Mouse (Mus musculus): ENCODE measurements at regions not wholly inside any gene's neighbourhood (a gene's known extent, or its start where the extent isn't known, plus 50 kb on each side); places are given as distances from the start of the nearest gene placed in this dataset.
A peak's percentile ranks its signal among the peaks of the same experiment; 100 is the strongest.

DNA sequence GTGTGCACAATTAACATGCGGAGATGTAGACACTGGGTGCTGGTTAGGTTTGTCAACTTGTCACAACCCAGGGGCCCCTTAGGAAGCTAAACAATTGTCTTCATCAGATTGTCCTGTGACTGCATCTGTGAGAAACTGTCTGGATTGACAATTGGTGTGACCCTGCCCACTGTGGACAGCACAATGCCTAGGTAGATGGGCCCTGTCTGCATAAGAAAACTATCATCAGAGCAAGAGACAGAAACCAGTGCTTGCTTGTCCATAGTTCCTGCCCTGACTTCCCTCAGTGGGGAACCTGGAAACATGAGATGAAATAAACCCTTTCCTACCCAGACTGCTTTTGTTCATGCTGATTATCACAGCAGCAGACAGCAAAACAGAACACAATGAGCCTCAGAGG lies 63.5 kb upstream of the Tyw5 start:
- DNase-seq = no peak
- intact Hi-C loops (cut with DNase I) = no loop called here

DNA sequence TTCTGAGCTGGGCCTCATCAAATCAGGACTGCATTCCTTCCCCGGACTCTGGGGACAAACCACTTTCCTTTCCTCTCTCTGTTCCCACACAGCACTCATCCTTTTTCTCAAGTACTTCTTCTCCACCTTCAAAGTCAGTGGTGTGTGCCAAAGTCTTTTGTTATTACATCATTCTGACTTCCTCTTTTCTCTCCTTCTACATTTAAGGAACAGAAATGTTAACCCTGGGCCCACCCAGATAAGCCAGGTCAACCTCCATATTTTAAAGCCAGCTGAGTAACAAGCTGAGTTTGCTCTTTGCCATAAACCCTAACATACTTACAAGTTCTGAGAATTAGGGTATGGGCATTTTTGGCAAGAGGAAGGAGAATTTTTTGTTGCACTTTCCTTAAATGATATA lies 65.3 kb upstream of the Tyw5 start:
- intact Hi-C loops (cut with DNase I) = no loop called here
- DNase-seq = no peak

DNA sequence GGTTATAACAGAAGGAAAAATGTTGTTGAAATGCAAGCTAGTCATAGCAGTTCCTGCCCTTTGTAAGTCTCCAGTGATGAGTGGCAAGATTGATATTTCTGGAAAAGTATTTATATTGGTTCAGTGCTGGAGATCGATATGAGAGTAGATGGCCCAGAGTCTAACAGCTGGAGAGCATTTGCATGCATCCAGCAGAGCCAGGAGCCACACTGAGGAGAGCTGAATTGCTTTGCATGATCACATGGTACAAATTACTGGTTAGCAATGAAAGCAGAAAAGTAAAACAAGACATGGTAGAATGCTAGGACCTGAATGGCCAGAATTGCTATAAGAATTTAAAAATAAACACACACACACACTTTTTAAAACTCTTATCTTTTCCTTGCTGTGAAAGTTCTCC lies 70.8 kb upstream of the Tyw5 start:
- no peak for DNase-seq
- intact Hi-C loops (cut with DNase I) = no loop called here

DNA sequence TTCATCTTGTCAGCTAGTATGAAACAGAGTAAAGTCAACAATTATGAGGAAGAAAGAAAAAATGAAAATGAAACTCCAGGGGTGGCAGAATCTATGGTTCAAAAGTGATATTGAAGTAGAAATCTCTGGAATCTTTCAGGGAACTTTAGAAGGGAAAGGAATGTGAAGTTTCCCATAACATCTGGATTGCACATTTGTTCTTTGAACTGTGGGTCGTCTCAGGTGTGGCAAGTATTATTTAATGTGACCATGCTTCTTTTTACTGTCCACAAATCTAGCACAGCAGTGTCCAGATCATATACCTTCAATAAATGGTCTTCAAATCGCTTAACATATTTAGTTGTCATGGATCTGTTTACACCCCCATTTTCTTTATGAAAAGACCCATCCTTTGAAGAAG lies 71.2 kb upstream of the Tyw5 start:
- intact Hi-C loops (cut with DNase I) = no loop called here
- DNase-seq = no peak

DNA sequence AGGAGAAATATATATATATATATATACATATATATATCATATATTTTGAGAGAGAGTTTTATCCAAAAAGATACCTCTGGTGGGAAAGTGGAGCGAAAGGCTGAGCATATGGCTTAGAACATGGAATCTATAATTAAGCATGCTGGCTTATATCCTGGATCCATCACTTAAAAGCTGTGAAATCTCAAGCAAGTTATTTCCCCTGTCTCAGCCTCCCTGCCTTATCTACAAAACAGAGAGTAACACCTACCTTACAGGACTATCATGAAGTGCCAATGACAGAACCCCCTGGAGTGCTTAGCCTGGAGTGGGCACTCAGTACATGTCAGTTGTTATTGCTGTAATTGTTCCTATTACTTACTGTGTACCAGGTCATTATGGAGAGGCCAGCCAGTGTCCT lies 71.9 kb upstream of the Tyw5 start:
- no peak for DNase-seq
- intact Hi-C loops (cut with DNase I) = no loop called here

- intact Hi-C loops (cut with DNase I) = no loop called here
- no peak for DNase-seq
These were observed 72.7 kb upstream of the Tyw5 start for GRCm38 (mm10) chr1:57479566-57479965.

- no peak for DNase-seq
- intact Hi-C loops (cut with DNase I) = no loop called here
These were observed 82.3 kb upstream of the Tyw5 start for GRCm38 (mm10) chr1:57489176-57489575.

- intact Hi-C loops (cut with DNase I) = no loop called here
- peak; percentile 12 for DNase-seq
These were observed 82.7 kb upstream of the Tyw5 start for GRCm38 (mm10) chr1:57489588-57489987.

- no peak for DNase-seq
- intact Hi-C loops (cut with DNase I) = no loop called here
These were observed 83.1 kb upstream of the Tyw5 start for GRCm38 (mm10) chr1:57490021-57490420.

DNA sequence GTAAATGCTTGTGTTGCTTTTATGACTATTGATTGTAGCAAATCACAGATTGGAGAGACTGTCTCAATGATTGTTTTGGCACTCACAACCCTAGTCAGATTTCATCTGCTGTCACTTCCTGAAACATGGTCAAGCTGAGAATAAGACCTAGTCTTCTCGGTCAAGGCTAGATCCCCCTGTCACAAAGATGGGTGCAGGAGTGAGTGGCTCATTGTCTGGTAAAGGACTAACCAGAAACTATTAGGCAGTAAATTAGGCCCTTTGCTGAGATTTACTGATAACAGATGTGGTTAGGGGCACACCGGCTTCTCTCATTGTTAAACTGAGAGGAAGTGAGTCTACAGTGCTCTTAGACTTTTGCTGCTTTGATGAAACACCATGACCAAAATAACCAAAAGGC lies 85.8 kb upstream of the Tyw5 start:
- intact Hi-C loops (cut with DNase I) = no loop called here
- DNase-seq = no peak

- intact Hi-C loops (cut with DNase I) = no loop called here
These were observed 90.7 kb upstream of the Tyw5 start for GRCm38 (mm10) chr1:57497489-57498037.

GRCm38 (mm10) chr1:57510359-57511120 lies 103.6 kb upstream of the Tyw5 start:
- DNase-seq = no peak
- intact Hi-C loops (cut with DNase I) = no loop called here

More at GRCm38 (mm10) chr1:57497489-57498037, 90.7 kb upstream of the Tyw5 start:
- no peak for DNase-seq

DNA sequence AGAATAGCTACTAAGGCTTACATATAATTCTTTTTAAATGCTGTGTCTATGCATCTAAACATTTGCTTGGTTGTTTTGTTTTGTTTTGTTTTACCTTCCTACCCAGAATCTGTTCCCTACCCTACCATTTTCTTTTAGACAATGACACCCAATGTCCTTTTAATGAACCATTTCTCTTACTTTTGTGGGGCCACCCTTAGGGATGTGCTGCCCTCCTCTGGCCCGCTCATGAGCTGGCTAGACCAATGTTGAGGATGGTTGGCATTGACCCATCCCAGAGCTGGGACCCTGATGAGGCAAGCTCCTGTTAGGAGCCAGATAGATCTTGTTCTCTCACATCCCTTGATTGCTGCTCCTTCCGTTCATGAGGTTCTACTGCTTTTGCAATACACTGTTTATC lies 105.0 kb upstream of the Tyw5 start:
- no peak for DNase-seq
- intact Hi-C loops (cut with DNase I) = no loop called here

DNA sequence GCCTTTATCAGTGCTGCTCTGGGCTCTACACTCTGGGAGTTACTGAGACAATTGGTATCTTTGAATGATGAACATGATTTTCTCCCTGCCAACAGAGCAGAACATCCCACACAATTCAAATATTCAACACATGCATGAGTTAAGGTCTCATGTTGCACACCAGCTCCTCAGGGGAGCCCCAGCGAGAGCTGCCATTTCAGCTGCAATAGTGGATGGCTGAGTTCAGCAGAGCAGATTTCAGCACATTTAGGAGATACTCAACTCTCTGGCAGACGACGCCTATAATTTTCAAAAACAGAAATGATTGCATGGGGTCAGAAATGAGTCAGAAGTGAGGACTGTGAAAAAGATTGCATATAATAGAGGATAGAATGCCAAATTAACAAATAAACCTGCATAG lies 105.6 kb upstream of the Tyw5 start:
- intact Hi-C loops (cut with DNase I) = no loop called here
- DNase-seq = no peak

DNA sequence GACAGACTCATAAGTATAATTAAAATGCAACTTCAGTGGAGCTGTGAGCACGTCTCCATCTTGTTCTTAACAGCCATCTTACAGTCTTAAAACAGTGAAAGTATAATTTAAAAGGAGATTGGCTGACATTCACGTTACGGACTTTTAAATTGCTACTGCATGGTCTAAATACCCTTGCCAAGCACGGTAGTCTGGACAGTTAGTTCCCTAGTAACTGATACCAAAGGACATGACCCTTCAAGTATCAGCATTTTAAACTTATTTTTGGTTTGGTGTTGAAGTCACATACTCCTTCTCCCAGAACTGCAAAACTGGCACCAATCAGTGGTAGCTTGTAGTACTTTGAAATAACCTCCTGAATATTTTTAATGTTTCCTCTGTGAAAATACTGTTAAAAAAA lies 119.1 kb upstream of the Tyw5 start:
- DNase-seq = no peak
- intact Hi-C loops (cut with DNase I) = no loop called here

DNA sequence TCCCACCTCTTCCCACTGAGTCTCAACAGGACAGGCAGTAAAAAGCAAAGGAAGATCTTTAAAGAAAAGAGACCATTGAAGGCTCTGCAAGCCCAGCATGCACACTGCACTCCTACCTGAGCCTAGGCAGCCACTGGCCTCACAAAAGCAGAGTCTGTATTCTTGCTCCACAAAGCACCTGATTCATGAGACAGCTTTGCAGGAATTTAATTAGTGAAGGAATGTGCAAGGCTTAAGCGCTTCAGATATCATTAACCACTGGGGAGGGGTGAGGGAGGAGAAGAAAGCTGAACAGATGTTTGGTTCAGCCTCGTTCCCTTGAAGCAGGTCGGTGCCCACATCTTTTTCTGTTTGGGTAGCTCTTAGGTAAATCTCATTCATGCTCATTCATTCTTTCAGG lies 121.8 kb upstream of the Tyw5 start:
- intact Hi-C loops (cut with DNase I) = no loop called here
- DNase-seq = no peak

GRCm38 (mm10) chr1:57529320-57529719 lies 122.4 kb upstream of the Tyw5 start:
- no peak for DNase-seq
- intact Hi-C loops (cut with DNase I) = no loop called here

- intact Hi-C loops (cut with DNase I) = no loop called here
- no peak for DNase-seq
These were observed 130.5 kb upstream of the Tyw5 start for GRCm38 (mm10) chr1:57537369-57537768.

GRCm38 (mm10) chr1:57544684-57545083 lies 137.8 kb upstream of the Tyw5 start:
- DNase-seq = no peak
- intact Hi-C loops (cut with DNase I) = no loop called here

DNA sequence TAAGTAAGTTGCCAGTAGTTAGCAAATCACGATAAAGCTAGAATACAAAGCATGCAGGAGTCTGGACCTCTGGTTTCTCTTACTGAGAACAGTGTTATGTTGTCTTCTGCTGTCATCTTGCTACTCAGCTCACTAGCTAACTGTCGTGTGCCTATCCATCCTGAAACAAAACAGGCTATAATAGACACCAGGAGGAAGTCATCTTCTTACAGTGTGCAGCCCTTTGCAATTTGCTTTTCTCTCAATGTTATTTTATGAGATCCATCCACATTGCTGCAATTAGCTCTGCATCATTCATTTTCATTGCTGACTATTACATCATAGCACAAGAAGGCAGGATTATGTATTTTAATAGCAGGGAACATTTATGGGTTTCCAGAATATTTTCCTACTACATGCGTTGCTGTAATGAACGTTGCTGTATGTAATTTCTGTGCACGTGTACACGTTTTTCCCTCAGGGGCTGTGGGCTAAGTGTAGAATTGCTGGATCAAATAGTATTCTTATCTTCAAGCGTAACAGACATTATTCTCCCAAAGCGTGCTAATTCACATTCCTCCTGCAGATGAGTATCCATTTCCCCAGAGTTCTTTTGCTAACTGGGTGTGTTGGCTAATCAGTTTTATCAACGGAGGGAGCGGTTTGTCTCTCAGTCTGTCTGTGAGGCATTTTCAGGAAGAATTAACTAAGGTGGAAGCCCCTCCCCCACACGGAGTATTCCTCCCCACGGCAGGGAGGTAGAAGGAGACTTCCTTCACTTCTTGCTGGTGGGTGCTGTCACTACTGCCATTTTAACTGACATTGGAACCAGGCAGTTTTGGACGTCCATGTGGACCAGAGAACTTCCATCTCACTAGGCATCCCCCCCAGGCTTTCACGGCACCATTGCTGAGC lies 139.1 kb upstream of the Tyw5 start:
- no peak for DNase-seq
- intact Hi-C loops (cut with DNase I) = no loop called here

DNA sequence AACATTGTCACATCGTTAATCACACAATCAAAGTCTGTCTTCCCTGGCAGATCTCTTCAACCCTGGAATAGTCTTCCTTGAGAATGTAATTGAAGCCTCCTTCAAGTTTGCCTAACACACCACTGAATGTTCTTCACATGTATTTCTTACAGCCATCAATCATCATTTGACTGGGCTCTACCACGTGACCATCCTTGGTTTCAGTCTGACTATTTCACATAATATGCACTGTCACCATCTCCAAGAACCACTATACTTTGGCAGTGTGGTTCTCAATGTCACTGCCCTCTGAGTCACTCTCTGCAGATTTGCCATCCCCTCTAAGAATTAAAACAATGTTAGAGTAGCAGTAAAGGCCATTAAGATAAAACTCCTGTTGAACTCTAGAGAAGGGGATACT lies 154.6 kb upstream of the Tyw5 start:
- intact Hi-C loops (cut with DNase I) = no loop called here
- no peak for DNase-seq

- intact Hi-C loops (cut with DNase I) = no loop called here
These were observed 157.8 kb upstream of the Tyw5 start for GRCm38 (mm10) chr1:57564676-57565075.

More at GRCm38 (mm10) chr1:57564676-57565075, 157.8 kb upstream of the Tyw5 start:
- DNase-seq = no peak

Data from left cerebral cortex, postnatal 4 days (tissue).